Mouse (Mus musculus) spleen, postnatal 4 days (tissue): ENCODE results near the gene Ddx54.
A peak's percentile ranks its signal among the peaks of the same experiment; 100 is the strongest.

Source experiments
- DNase-seq, 2 experiments: peaks; one replicate each; pipeline ENCODE4 v3.0.0; 2022; ENCODE audit warnings: low spot score in 2 of 2

Ddx54 gene

DNA sequence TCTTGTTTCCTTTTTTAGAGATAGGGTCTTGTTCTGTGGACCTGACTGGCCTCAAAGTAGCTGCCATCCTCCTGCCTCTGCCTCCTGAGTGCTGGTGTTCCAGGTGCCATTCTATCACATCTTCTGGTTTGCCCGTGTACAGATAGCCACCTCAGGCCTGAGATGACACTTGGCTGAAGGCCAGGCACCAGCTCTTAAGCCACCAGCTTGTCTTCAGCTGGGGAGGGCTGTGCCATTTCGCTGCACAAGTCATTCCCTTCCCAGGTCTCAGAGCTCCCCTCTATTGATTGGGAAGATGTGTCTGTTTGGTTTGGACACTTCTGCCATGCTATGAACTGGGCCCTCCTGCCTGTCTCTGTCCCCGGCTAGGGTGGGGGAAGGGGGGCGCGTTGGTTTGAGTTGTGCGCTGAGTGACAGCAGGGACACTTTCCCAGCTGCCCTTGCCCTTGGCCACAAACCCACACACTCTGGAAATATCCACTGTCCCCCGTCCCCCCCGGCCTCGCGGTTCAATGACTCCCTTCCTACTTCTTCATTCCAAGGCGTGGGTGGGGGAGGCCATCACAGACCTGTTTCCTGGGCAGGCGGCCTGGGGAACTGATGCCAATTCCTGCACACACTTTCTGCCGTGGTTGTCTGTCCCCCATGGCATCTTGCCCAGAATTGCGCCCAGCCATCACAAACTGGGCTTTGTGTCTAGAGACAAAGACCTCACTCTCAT, 31.0 kb downstream of the Ddx54 start:
- DNase-seq: no peak

DNA sequence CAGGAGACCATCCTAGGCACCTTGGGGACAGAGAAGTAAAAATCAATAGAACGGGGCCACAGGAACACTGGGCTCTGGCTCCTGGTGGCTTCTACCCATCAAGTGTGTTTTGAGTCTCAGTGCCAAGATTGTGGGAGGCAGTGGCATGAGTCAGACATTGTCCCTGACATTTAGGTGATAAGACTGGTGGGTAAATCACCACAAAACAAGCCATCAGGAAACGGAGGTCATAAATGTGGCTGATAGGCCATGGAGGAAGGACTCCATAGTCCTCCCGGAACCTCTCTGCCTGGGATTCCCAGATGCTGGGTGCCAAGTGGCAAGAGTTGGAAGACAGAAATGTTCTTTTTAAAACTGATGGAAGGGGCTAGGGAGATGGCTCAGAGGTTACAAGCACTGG, 31.7 kb downstream of the Ddx54 start:
- DNase-seq: no peak

DNA sequence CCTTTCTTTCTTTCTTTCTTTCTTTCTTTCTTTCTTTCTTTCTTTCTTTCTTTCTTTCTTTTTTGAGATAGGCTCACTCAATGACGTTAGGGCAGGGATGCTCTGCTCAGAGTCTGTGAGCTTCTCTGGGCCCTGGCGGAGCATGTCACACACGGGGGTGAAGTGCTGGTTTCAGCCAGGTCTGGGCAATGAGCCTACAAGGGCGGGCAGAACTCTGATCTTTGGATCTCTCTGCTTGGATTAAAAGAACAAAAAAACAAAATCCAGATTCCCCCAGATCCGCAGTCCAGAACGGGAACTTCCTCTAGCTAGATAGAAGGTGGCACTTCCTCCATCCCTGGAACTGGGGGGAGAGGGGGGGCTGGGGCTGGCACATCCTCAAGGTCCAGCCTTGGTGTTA, 33.3 kb downstream of the Ddx54 start:
- DNase-seq: no peak

DNA sequence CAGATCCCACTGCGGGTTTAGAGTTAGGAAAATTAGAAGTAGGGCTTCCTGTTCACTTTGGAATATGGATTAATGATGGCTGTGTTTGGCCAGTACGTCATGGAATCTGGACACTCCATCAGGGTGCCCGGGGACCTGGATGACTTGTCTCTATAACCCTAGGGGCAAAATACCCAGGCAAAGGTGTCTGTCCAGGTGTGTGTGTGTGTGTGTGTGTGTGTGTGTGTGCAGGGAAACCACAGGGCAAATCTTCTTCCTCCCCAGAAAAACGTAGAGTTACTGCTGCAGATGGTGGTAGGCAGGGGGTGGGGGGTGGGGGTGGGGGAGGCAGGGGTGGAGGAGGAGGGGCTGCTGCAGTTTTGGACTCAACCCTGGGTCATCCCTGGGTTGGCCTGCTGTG, 34.8 kb downstream of the Ddx54 start:
- no peak for DNase-seq

DNA sequence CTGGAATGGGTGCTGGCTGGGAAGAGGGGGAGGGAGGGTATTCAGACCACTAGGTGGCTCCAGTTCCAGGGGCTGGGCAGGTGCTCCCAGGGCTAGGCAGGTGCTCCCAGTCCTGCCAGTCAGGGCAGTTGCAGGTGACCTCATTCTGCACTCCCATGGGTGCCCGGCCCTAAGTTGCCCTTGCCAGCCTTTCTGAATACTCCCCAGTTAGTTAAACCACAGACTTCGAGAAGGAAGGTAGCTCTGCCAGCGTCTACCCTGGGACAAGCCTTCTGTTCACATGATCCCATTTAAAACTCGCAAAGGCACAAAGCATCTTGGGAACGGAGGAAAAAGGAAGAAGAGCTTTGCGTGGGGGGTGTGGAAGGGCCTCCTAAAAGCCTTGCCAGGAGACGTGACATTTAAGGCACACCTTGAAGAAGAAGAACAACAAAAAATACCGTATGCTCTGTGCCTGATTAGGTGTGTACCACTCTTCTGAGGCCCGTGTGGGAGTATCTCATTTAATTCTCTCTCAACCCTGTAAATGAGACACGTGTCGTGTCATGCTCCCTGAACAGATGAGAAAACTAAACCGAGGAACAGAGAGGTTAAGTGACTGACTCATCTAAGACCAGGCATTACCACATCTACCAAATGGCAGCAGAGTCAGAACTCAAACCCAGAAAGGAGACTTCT, 35.4 kb downstream of the Ddx54 start:
- no peak for DNase-seq

DNA sequence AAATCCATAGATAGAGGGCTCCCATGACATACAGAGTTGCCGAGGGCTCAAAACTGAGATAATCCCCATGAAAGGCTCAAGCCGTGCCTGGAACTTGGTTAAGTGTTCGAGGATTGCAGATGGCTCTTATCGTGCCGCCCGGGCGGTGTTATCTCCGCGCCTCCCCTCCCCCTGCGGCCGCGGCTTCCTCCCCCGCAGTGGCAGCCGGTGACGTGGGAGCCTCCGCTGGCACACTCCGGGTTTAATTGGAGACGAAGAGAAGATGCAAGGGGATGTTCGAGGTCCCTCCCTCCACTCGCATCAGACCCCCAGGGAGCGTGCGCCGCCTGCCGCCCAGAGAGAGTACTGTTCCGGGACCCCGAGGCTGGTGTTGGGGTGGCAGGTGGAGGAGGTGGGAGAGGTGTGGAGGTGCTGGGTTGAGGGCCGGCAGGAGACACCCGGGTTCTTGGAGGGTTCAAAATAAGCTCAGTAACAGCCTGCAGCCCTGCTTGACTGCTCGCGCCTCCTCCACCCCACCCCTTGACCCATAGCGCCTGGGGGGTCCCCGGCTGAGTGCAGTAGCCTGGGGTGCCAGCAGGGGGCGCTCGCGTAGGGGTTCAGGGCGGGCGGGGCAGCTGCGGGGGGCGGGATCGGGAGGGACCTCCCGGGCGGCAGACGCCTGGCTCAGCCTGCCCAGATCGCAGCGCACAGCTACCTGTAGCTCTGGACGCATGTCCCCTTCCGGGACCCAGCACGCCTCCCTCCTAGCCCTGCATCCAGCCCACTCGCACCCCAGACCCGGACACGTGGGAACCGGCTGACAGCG, 36.2 kb downstream of the Ddx54 start, which contains the start of gene Rasal1:
Gene Rasal1 (plus strand): TSS at position 244 of the 805 bp plus-strand sequence.
- peak; percentile 64 to 89 for DNase-seq

DNA sequence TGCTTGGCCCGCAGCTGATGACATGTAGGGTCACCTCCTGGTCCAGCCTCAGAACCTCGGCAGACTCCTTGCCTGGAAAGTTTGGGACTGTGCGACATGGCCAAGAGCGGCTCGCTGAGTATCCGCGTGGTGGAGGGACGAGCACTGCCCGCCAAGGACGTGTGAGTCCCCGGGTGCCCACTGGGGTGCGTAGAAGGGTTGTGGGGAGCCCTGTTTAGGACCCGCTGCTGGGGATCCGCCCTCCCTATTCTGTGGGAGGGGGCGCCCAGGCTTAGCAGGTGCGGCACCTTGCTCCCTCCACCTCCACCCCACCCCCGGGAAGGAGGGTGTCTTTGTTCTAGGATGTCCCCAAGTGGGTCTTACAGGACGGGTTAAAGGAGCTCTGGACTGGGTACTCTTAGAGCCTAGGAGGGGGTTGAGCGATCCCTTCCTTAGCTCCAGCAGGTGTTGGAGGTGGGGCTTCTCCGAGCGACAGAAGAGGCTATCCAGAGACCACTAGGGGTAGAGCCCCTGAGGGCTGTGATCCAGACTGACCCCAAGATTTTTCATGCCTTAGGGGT, 36.9 kb downstream of the Ddx54 start:
- DNase-seq: no peak

DNA sequence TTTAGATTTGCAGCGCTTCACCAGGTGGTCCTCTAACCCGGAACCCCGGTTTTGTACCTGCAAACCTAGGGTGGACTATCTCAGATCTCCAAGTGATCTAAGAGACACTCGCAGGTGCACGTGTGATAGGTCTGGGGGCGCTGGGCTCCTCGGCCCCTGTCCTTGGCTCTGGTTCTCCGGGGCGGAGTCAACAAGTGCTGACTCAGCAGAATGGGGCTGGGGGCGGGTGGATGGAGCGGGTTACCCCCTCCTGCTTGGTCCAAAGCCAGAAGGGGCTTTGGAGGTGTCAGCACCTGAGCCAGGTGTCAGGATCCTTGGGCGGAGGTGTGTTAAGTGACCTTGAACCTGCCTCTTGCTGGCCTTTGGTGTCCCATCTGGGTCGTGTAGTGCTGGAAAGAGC, 37.4 kb downstream of the Ddx54 start:
- no peak for DNase-seq

DNA sequence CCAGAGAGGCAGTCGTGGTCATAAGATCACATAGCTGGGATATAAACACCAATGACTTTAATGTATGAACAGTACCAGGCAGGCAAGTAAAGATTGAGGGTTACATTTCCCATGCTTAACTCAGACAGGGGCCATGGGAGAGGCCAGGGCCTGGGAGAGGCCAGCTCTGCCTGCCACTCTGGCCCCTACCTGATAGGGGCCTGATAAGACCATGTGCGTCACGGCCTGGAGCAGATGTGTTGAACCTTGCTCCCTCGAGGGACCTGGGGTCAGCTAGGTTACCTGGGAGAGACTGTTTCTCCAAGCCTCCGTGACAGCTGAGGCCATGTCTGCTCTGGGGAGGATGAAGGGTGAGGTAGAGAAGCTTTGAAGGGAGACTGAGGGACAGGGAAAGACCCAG, 38.7 kb downstream of the Ddx54 start:
- DNase-seq: no peak

DNA sequence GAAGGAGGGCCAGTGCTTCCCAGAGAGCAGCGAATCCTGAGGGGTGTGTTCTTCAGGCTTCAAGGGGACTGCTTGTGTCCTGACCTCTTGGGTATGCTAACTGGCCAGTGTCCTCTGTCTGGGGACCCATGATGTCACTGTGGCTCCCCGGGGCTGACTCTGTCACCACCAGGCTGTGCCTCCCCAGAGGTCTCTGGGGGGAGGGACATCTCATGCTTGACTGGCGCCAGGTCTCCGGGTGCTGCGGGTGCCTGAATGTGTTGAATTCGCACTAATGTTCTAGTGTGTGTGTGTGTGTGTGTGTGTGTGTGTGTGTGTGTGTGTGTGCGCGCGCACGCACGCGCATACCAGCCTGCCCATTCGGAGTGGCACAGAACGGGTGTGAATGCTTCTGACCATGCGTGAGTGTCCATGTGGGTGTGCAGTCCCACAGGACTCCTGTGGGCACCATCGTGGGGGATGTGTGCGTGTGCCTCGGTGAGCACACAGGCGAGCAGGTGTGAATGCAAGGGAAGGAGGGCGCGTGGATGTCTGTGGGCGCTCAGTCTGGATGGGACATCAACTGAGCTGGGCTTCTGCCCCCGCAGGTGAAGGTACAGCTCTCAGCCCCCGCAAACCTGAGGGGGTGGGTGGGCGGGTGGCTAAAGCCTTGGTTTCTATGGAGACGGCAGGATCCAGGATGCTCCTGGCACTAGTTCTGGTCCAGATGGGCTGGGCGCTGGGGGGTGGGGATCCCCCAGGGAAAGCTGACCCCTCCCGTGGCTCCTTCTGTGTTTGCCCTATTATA, 40.6 kb downstream of the Ddx54 start:
- DNase-seq: no peak

DNA sequence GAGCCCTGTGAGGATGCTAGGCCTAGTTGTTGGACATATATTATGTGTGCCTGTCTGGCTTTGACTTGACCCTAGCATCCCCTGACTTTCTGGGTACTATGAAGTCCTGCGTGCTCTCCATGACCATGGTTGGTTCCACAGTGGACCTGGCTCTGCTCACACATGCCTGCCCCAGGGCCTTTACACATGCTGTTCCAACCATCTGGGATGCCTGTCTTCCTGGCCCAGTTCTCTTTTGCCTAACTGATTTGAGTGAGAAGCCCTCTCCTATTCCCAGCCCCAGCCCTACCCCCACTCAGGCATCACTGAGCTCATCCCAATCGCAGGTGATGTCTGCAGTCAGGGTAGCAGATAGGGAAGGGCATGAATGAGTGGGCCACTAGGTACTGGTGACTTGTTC, 41.3 kb downstream of the Ddx54 start:
- no peak for DNase-seq

DNA sequence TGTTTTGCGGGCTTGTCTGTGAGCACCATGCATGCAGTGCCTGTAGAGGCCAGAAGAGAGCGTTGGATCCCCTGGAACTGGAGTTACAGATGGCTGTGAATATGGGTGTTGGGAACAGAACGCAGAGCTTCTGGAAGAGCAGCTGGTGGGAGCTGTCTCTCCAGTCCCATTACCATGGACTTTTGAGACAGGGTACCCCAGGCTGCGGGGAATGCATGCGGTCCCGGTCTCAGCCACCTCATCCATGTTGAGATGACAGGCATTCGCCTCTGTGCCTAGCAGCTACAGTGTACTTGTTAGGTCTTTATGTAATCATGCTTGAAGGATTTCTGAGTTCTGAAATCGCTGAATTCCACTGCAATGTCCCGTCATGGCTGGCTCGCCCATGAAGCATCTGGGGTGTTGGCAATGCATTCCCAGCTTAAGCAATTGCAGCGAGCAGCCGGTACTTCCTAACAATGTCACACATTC, 43.8 kb downstream of the Ddx54 start:
- DNase-seq: no peak

DNA sequence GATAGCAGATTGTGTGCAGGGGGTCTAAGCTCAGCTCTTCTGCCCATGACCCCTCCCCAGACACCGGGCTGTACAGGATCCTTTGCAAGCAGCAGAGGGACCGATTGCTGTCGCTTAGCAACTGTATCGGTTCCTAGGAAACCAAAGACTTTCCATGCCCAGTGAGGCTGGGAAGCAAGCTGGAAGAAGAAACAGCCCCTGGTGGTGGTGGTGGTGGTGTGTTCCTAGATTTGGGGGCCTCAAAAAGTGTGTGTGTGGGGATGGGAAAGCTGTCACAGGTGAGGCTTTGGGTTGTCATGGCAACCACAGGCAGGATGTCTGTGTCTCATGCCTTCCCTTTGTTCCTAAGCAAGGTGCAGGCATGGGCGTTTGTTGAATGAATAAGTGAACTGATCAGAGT, 48.3 kb downstream of the Ddx54 start:
- DNase-seq: no peak

DNA sequence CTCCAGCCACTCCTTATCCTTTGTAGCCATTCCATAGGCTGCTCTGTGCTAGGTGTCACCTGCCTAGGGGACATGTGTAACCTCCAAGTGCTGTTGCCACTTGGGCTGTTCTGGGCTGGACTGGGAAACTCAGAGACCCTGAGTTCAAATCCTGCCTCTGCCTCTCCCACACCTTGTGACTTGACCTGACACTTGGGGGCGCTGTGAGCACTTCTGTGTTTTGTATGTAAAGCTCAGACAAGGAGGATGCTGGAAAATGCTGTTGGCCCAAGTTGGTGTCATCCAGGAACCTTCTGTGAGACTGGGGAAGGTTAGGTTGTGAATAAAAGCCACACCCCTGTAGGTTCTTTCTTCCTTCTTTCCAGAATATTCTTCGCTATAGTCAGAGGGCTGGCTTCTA, 52.3 kb downstream of the Ddx54 start:
- DNase-seq: no peak

DNA sequence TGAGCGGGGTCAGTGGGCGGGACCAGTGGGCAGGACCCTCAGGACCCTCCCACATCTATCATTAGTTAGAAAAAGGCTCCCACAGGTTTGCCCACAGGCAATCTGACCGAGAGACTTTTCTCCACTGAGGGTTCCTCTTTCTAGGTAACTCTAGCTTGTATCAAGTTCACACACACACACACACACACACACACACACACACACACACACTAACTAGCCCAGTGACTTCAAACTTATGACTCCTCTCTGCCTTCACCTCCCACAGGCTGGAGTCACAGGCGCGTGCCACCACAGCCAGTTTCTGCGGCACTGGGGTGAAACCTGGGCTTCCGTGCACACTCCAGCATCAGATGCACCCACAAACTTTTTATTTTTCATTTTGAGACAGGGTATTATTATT, 56.2 kb downstream of the Ddx54 start:
- no peak for DNase-seq

DNA sequence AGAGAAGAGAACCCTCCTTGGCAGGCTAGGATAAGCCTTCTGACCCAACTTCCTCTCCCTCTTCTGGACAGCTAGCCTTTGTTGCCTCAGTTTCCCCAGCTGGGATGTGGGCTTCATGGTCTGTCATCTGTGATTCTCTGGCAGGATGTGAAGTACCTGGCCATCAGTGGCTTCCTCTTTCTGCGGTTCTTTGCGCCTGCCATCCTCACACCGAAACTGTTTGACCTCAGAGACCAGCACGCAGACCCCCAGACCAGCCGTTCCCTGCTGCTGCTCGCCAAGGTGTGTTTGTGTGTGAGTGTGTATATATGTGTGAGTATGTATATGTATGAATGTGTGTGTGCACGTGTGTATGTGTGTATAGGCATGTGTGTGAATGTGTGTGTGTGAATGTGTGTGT, 57.6 kb downstream of the Ddx54 start:
- DNase-seq: no peak

DNA sequence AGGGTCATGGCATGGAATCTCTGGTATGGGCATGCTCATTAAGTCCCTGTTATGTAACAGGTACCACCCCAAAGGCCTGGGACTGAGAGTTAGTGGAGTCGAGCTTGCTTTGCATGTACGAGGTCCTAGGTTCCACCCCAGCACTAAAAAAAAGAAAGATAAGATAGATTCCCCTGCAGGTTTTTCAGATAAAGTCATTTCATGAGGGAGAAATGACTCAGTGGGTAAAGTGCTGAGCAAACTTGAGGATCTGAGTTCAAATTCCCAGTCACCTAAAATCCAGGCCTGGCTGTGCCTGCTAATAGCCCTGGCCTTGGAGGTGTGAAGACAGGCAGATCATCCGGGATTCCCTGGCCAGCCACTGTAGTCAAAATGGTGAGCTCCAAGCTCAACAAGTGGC, 59.3 kb downstream of the Ddx54 start:
- DNase-seq: no peak

DNA sequence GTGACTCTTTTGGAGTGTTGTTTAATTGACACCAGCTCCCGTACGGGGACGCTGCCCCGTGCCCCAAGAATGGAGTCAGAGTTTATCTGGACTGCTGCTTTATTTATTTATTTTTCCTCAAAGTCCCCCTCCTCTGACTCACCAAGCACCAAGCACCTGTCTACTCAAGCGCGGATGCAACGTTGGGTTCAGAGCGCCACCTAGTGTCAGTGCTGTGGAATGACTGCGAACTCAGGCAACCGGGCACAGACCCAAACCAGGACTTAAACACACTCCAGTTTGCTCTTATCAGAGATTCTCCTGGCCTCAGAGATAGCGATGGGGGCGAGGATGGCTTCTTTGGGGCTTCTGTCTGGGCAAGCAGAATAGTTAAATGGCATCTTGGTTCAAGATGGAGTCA, 61.1 kb downstream of the Ddx54 start:
- peak; percentile 66 to 88 for DNase-seq

DNA sequence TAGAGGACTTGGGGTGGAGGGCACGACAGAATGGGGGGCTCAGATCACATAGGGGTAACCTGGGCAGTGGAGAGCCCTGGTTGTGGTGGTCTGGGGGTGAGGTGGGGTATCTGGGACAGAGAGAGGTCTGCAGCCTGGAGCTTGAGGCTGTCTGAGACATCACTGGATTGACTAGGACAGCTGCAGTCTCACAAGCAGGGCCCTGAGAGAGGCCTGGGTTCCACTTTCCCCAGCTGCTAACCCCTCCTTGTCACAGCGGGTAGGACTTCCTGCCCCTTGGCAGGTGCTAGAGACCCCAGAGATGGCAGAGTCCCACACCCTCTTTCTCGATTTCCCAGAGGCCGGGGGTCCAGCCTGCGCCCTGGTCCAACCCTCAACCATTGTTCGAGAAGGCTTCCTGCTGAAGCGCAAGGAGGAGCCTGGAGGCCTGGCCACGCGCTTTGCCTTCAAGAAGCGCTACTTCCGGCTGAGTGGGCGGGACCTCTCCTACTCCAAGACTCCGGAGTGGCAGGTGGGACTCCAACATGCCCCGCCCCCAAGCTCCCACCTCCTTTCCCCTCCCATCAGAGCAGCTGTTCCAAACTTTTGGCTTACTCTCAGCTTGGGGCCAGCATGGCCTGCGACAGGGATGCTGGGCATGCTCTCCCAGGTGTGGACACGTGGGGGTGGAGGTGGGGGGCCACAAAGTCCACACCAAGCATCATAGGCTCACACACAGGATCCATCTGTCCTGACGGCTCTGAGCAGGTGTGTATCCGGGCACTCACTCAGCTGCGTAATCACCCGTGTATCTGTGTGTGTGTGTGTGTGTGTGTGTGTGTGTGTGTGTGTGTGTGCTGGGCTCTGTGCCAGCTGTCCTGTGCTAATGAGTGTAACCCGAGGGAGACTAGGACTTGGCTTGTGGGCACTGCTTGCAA, 61.9 kb downstream of the Ddx54 start:
- DNase-seq: no peak

DNA sequence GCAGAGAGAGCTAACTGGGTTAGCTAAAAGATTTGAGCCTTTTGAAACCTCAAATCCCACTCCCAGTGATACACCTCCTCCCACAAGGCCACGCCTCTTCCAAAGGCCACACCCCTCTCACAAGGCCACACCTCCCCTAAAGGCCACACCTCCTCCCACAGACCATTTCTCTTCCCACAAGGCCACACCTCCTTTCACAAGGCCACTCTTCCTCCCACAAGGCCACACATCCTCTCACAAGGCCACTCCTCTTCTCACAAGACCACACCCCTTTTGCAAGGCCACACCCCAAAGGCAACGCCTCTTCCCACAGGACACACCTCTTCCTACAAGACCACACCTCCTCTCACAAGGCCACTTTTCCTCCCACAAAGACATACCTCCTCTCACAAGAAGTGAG, 65.0 kb downstream of the Ddx54 start:
- peak in 1 of 2 experiments; percentile 32 for DNase-seq
